Mouse (Mus musculus) MEL (cell line): ENCODE data around the gene Aifm2. TPM values are rescaled to one million over a fixed set of nuclear protein-coding genes. Genes with fewer than 3 reads are reported as not detected.

Experiments used
- DNase-seq: peaks from one replicate; pipeline ENCODE4 v3.0.0; 2011; ENCODE audit warnings: low read depth, low spot score
- H3K27ac ChIP-seq: 2 replicates; pipeline ENCODE4 v1.5.1; 2012; ENCODE audit warnings: low read depth, mild to moderate bottlenecking, control low read depth, low read length, moderate library complexity; ENCODE audit not compliant: control insufficient read depth
- H3K27me3 ChIP-seq, 2 experiments: fragments of 150-350 bp in 1 of 2; sonication (generic) in 1 of 2; 2 replicates each; pipeline ENCODE4 v1.6.1; 2012; ENCODE audit warnings: low read length in 2 of 2, mild to moderate bottlenecking in 2 of 2, improper control_type of control experiment in 1 of 2, moderate library complexity in 1 of 2; ENCODE audit not compliant: insufficient read depth in 2 of 2, control insufficient read depth in 1 of 2
- H3K36me3 ChIP-seq, 2 experiments: 2 replicates each; pipeline ENCODE4 v1.6.1; 2012 to 2014; ENCODE audit warnings: low read length in 2 of 2, improper control_type of control experiment in 1 of 2, inconsistent platforms in 1 of 2, mild to moderate bottlenecking in 1 of 2; ENCODE audit not compliant: insufficient read depth in 2 of 2, control insufficient read depth in 1 of 2
- H3K4me1 ChIP-seq, 2 experiments: fragments of 150-350 bp in 1 of 2; sonication (generic) in 1 of 2; 2 replicates each; pipeline ENCODE4 v1.6.1; 2012; ENCODE audit warnings: low read length in 2 of 2, improper control_type of control experiment in 1 of 2, mild to moderate bottlenecking in 1 of 2; ENCODE audit not compliant: insufficient read depth in 2 of 2, control insufficient read depth in 1 of 2
- H3K4me3 ChIP-seq, 2 experiments: fragments of 150-350 bp in 1 of 2; sonication (generic) in 1 of 2; 2 replicates each; pipeline ENCODE4 v1.5.1; 2012; ENCODE audit warnings: low read depth in 2 of 2, low read length in 2 of 2, mild to moderate bottlenecking in 2 of 2, moderate library complexity in 2 of 2, control low read depth in 1 of 2, improper control_type of control experiment in 1 of 2; ENCODE audit not compliant: control insufficient read depth in 1 of 2, insufficient read depth in 1 of 2
- H3K79me2 ChIP-seq: 2 replicates; pipeline ENCODE4 v1.6.1; 2012; ENCODE audit warnings: mild to moderate bottlenecking, low read length, moderate library complexity; ENCODE audit not compliant: control insufficient read depth, poor library complexity, insufficient read depth
- H3K9ac ChIP-seq: 2 replicates; pipeline ENCODE4 v1.6.1; 2012; ENCODE audit warnings: low read depth, mild to moderate bottlenecking, control low read depth, low read length, moderate library complexity; ENCODE audit not compliant: control insufficient read depth, poor library complexity, severe bottlenecking
- H3K9me3 ChIP-seq: fragments of 150-350 bp; sonication (generic); replicated peaks from 2 replicates; pipeline ENCODE4 v1.6.1; 2012; ENCODE audit warnings: mild to moderate bottlenecking, low read length, improper control_type of control experiment, moderate library complexity; ENCODE audit not compliant: insufficient read depth
- CTCF ChIP-seq, 3 experiments: IDR thresholded peaks in 2 of 3; conservative IDR thresholded peaks in 1 of 3; 2 replicates each; pipeline ENCODE4 v1.5.1; 2011 to 2012; ENCODE audit warnings: low read length in 3 of 3, low read depth in 2 of 3, mild to moderate bottlenecking in 2 of 3, improper control_type of control experiment in 1 of 3, inconsistent platforms in 1 of 3, mixed read lengths in 1 of 3, moderate library complexity in 1 of 3; ENCODE audit not compliant: control insufficient read depth in 1 of 3, insufficient read depth in 1 of 3, poor library complexity in 1 of 3, severe bottlenecking in 1 of 3
- E2F4 ChIP-seq: IDR thresholded peaks from 2 replicates; pipeline ENCODE4 v1.6.1; 2011; ENCODE audit warnings: low read depth, low read length, improper control_type of control experiment, borderline replicate concordance
- EP300 ChIP-seq, 2 experiments: IDR thresholded peaks; 2 replicates each; pipeline ENCODE4 v1.6.1; 2011; ENCODE audit warnings: improper control_type of control experiment in 2 of 2, low read length in 2 of 2, low read depth in 1 of 2, mild to moderate bottlenecking in 1 of 2
- ETS1 ChIP-seq: IDR thresholded peaks from 2 replicates; pipeline ENCODE4 v1.6.1; 2012; ENCODE audit warnings: low read depth, mild to moderate bottlenecking, inconsistent platforms, low read length, improper control_type of control experiment, moderate library complexity
- GABPA ChIP-seq: IDR thresholded peaks from 2 replicates; pipeline ENCODE4 v1.6.1; 2012; ENCODE audit warnings: low read depth, mild to moderate bottlenecking, inconsistent platforms, low read length, improper control_type of control experiment, moderate library complexity
- GATA1 ChIP-seq: IDR thresholded peaks from 2 replicates; pipeline ENCODE4 v1.6.1; 2011; ENCODE audit warnings: low read depth, low read length, improper control_type of control experiment
- HCFC1 ChIP-seq: IDR thresholded peaks from 2 replicates; pipeline ENCODE4 v1.6.1; 2012; ENCODE audit warnings: low read depth, mild to moderate bottlenecking, inconsistent platforms, low read length, improper control_type of control experiment, moderate library complexity
- MAX ChIP-seq: IDR thresholded peaks from 2 replicates; pipeline ENCODE4 v1.6.1; 2011; ENCODE audit warnings: low read length, improper control_type of control experiment
- MXI1 ChIP-seq: IDR thresholded peaks from 2 replicates; pipeline ENCODE4 v1.6.1; 2011; ENCODE audit warnings: mild to moderate bottlenecking, low read depth, low read length, improper control_type of control experiment
- MYC ChIP-seq: IDR thresholded peaks from 2 replicates; pipeline ENCODE4 v1.6.1; 2011; ENCODE audit warnings: low read depth, mild to moderate bottlenecking, low read length, improper control_type of control experiment, moderate library complexity
- NELFE ChIP-seq: IDR thresholded peaks from 2 replicates; pipeline ENCODE4 v1.6.1; 2011; ENCODE audit warnings: low read depth, low read length, improper control_type of control experiment
- NRF1 ChIP-seq: IDR thresholded peaks from 2 replicates; pipeline ENCODE4 v1.6.1; 2014; ENCODE audit warnings: low read depth, mild to moderate bottlenecking, inconsistent platforms, low read length, improper control_type of control experiment, moderate library complexity; ENCODE audit not compliant: poor library complexity, insufficient read depth, severe bottlenecking
- POLR2AphosphoS2 ChIP-seq: IDR thresholded peaks from 2 replicates; pipeline ENCODE4 v1.6.1; 2011; ENCODE audit warnings: low read length, improper control_type of control experiment
- RAD21 ChIP-seq: IDR thresholded peaks from 2 replicates; pipeline ENCODE4 v1.6.1; 2011; ENCODE audit warnings: mild to moderate bottlenecking, low read depth, low read length, improper control_type of control experiment
- RCOR1 ChIP-seq: IDR thresholded peaks from 2 replicates; pipeline ENCODE4 v1.6.1; 2012; ENCODE audit warnings: low read depth, mild to moderate bottlenecking, inconsistent platforms, low read length, improper control_type of control experiment
- SIN3A ChIP-seq: IDR thresholded peaks from 2 replicates; pipeline ENCODE4 v1.6.1; 2012; ENCODE audit warnings: low read length, improper control_type of control experiment, inconsistent platforms
- SMC3 ChIP-seq: IDR thresholded peaks from 2 replicates; pipeline ENCODE4 v1.6.1; 2011; ENCODE audit warnings: low read depth, low read length, improper control_type of control experiment
- TAL1 ChIP-seq: IDR thresholded peaks from 2 replicates; pipeline ENCODE4 v1.6.1; 2012; ENCODE audit warnings: mild to moderate bottlenecking, inconsistent platforms, low read length, moderate library complexity, mixed read lengths
- TBP ChIP-seq: IDR thresholded peaks from 2 replicates; pipeline ENCODE4 v1.8.0; 2011; ENCODE audit warnings: low read depth, low read length, improper control_type of control experiment
- ZC3H11A ChIP-seq: IDR thresholded peaks from 2 replicates; pipeline ENCODE4 v1.6.1; 2012; ENCODE audit warnings: low read depth, mild to moderate bottlenecking, inconsistent platforms, low read length, improper control_type of control experiment
- ZMIZ1 ChIP-seq: IDR thresholded peaks from 2 replicates; pipeline ENCODE4 v1.6.1; 2012; ENCODE audit warnings: low read depth, mild to moderate bottlenecking, inconsistent platforms, low read length, improper control_type of control experiment, moderate library complexity
- ZNF384 ChIP-seq: IDR thresholded peaks from 2 replicates; pipeline ENCODE4 v1.6.1; 2012; ENCODE audit warnings: low read depth, mild to moderate bottlenecking, inconsistent platforms, low read length, improper control_type of control experiment
- polyA plus RNA-seq, 2 experiments: library from polyadenylated mRNA; stranded (reverse) in 1 of 2; unstranded in 1 of 2; fragments of >175 nt in 1 of 2; fragments of >200 nt in 1 of 2; gene quantifications; 2 replicates each; pipeline versions ENCODE4 v1.2.1 to v1.2.4; 2012; ENCODE audit warnings: low replicate concordance in 2 of 2, low read depth in 1 of 2; ENCODE audit not compliant: insufficient read length in 2 of 2, insufficient read depth in 1 of 2, missing spikeins in 1 of 2
- total RNA-seq: library from RNA; depleted of rRNA; stranded (reverse); fragments of 300-350 nt; gene quantifications from 2 replicates; pipeline ENCODE4 v1.2.3, GENCODE M21; 2012

Gene Aifm2
- total and polyA plus RNA-seq, 3 experiments, result 13.4 to 17.7 TPM; not detected in 1

- H3K27ac ChIP-seq, result no peak overlapping the region
- no peaks in the 10 kb centered on the region for H3K36me3 ChIP-seq
- H3K4me3 ChIP-seq, result no peak overlapping the region
- no peaks in the 10 kb centered on the region for H3K9me3 ChIP-seq
- H3K79me2 ChIP-seq, result no peaks in the 10 kb centered on the region
- H3K9ac ChIP-seq, result no peak overlapping the region
- no peaks in the 10 kb centered on the region; a peak in 1 of 4 replicates for H3K4me1 ChIP-seq
- TF ChIP-seq NRF1, result no peak
- no peak for TF ChIP-seq POLR2AphosphoS2
- TF ChIP-seq ZC3H11A, result no peak
- no peak for TF ChIP-seq MYC
- TF ChIP-seq GATA1, result no peak
- no peak for TF ChIP-seq SMC3
- TF ChIP-seq MXI1, result no peak
- no peak for TF ChIP-seq ETS1
- TF ChIP-seq ZMIZ1, result no peak
- TF ChIP-seq MAX, result no peak
- TF ChIP-seq EP300 (IDR thresholded peaks at IDR 0.05; ENCODE audit: low read depth in 1 of 2, low read length in 2 of 2), result no peak
- TF ChIP-seq RAD21, result no peak
- no peak for DNase-seq
- H3K27me3 ChIP-seq, result no peaks in the 10 kb centered on the region
These were observed 7.2 kb downstream of the Aifm2 start for GRCm38 (mm10) chr10:61722215-61722614.

- H3K4me1 ChIP-seq, result no peaks in the 10 kb centered on the region; a peak in 1 of 4 replicates
These were observed 8.2 kb downstream of the Aifm2 start for GRCm38 (mm10) chr10:61723271-61723670.

DNA sequence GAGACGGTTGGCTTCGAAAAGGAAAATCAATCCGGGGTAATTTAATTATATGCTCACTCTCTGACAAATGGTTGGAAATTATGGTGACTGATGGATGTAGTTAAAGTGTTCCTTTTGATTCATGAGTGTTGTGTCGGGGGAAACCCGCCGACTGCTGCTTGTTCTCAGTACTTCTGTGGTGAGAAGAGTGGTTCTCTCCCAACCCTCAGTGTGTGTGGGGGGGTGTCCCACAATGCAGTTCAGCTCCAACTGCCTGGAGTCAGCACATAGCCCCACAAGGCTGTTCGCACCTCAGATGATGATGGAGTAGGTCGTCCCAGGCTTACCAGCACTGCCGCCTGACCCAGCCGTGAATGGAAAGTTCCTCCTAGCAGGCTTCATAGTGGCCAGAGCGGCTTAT lies 14.1 kb downstream of the Aifm2 start:
- DNase-seq, result no peak
- no peaks in the 10 kb centered on the region for H3K4me1 ChIP-seq
- TF ChIP-seq CTCF (IDR thresholded peaks at IDR 0.05 in 2 of 3, conservative IDR thresholded peaks at IDR 0.05 in 1 of 3; ENCODE audit: control insufficient read depth in 1 of 3, insufficient read depth in 1 of 3, low read depth in 2 of 3, low read length in 3 of 3, poor library complexity in 1 of 3, severe bottlenecking in 1 of 3) (no peak), NELFE (no peak)
- no peaks in the 10 kb centered on the region; a peak in 1 of 4 replicates for H3K36me3 ChIP-seq
- H3K27ac ChIP-seq, result no peak overlapping the region
- no peak overlapping the region for H3K9ac ChIP-seq
- H3K79me2 ChIP-seq, result no peaks in the 10 kb centered on the region
- no peak overlapping the region for H3K4me3 ChIP-seq
- no peaks in the 10 kb centered on the region for H3K27me3 ChIP-seq
- no peaks in the 10 kb centered on the region for H3K9me3 ChIP-seq

More at GRCm38 (mm10) chr10:61723271-61723670, 8.2 kb downstream of the Aifm2 start:
- Histone ChIP-seq H3K27ac (no peak overlapping the region), H3K27me3 (no peaks in the 10 kb centered on the region), H3K4me3 (no peak overlapping the region), H3K36me3 (no peaks in the 10 kb centered on the region), H3K79me2 (no peaks in the 10 kb centered on the region), H3K9me3 (no peaks in the 10 kb centered on the region), H3K9ac (no peak overlapping the region)
- no peak for TF ChIP-seq TAL1
- no peak for TF ChIP-seq ZMIZ1
- TF ChIP-seq HCFC1, result no peak
- no peak for TF ChIP-seq ZNF384
- TF ChIP-seq TBP, result no peak
- no peak for TF ChIP-seq SIN3A
- no peak for TF ChIP-seq RCOR1
- TF ChIP-seq MXI1, result no peak
- no peak for TF ChIP-seq E2F4
- no peak for TF ChIP-seq GABPA
- DNase-seq, result no peak
